Mouse (Mus musculus): ENCODE data around the gene Pafah1b3.

The Pafah1b3 gene

GRCm38 (mm10) chr7:25305956-25306613 lies 8.3 kb upstream of the Pafah1b3 start, which contains the start of gene Tmem145:
Gene Tmem145 (plus strand): TSS chr7:25306106.
- DNase-seq (ENCODE audit: low read depth) = peak; percentile 86

GRCm38 (mm10) chr7:25305481-25305880 lies 7.7 kb upstream of the Pafah1b3 start:
- DNase-seq (ENCODE audit: low read depth) = no peak

GRCm38 (mm10) chr7:25303685-25304006 lies 5.9 kb upstream of the Pafah1b3 start:
- no peak for DNase-seq (ENCODE audit: low read depth)

DNA sequence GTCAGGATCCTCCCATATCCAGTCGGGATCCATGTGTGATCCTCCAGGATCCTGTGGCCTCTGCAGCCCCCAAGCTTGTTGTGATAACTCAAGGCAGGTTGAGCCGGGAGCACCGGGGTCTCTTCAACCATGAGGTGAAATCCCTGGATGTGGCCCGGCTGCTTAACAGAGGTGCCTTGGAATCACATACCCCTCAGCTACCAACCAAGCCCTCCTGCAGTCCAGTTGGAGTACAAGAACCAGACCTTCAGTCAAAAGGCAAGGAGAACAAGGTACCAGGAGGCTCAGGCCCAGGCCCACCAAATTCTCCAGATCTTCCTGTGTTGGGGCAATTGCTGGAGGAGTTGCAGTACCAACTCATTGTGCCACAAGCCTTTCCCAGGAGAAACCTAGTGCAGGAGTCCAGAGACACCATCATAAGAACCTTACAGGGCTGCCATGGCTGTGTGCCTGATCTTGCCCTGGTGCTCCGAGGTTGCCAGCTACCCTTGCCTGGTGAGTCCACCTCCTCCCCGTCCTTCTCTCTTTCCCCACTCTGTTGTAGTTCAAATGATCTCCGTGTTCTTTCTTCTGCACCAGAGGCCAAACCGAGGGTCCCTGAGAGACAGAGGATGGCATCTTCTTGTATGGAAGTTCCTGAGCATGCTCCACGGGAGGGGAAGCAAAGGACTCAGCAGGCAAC lies 5.4 kb upstream of the Pafah1b3 start:
- no peak for DNase-seq (ENCODE audit: low read depth)

- peak; percentile 41 for DNase-seq (ENCODE audit: low read depth)
These were observed 3.3 kb upstream of the Pafah1b3 start, which contains the start of gene Prr19 for GRCm38 (mm10) chr7:25301063-25301462. Gene Prr19 (plus strand): TSS chr7:25301411.

DNA sequence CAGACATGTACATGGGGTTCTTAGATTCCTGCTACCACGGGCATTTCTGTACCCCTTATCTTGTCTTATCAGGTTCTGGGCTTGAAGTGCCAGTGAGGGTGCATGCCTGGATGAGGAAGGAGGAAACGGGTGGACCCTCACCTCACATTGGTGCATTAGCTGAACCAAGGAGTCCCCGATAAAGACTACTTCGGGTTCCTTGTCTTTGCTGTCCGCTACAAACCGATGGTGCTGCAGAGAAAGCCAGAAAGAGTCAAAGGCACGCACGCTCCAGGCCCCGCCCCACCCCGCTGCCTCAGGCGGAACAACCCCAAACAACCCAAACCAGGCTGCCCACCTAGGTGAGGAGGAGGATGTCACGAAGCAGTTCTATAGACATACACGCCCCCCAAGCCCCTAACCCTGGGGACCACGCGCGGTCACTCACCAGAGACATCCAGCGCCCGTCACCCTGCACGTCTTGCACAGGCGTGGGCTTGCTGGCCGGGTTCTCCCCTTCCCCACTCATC lies 787 bp downstream of the Pafah1b3 start:
- DNase-seq (ENCODE audit: low read depth) = peak; percentile 67

GRCm38 (mm10) chr7:25294960-25295722 lies 2.6 kb downstream of the Pafah1b3 start:
- DNase-seq (ENCODE audit: low read depth) = no peak

GRCm38 (mm10) chr7:25294495-25294894 lies 3.3 kb downstream of the Pafah1b3 start:
- DNase-seq (ENCODE audit: low read depth) = no peak

DNA sequence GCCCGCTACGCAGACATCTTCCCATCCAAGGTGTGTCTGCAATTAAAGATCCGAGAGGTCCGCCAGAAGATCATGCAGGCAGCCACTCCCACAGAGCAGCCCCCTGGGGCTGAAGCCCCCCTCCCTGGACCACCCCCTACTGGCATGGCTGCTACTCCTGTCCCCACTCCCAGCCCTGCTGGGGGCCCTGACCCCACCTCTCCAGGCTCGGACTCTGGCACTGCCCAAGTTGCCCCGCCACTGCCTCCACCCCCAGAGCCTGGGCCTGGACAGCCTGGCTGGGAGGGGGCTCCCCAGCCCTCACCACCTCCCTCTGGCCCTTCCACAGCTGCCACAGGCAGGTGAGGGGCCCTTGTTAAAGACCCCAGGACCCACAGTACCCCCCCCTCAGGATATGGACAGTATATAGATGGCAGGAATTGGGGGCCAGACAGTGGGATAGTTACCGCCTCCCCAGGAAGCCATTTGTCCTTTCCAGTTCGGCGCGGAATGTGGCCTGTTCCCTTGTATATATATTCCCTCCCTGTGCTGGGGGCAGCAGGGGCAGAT lies 4.5 kb downstream of the Pafah1b3 start:
- DNase-seq (ENCODE audit: low read depth) = no peak

DNA sequence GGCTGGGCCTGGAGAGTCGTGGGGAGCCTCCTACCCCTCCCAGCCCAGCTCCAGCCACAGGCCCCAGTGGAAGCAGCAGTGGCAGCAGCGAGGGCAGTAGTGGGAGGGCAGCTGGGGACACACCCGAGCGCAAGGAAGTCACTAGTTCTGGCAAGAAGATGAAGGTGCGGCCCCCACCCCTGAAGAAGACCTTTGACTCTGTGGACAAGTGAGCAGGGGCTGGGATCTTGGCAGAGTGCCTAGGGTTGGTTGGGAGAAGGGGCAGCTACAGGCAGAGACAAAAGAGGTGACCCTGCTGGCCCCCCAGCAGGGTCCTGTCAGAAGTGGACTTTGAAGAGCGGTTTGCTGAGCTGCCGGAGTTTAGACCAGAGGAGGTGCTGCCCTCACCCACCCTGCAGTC lies 5.7 kb downstream of the Pafah1b3 start:
- no peak for DNase-seq (ENCODE audit: low read depth)

- DNase-seq (ENCODE audit: low read depth) = peak; percentile 69
These were observed 6.9 kb downstream of the Pafah1b3 start for GRCm38 (mm10) chr7:25290911-25291310.

DNA sequence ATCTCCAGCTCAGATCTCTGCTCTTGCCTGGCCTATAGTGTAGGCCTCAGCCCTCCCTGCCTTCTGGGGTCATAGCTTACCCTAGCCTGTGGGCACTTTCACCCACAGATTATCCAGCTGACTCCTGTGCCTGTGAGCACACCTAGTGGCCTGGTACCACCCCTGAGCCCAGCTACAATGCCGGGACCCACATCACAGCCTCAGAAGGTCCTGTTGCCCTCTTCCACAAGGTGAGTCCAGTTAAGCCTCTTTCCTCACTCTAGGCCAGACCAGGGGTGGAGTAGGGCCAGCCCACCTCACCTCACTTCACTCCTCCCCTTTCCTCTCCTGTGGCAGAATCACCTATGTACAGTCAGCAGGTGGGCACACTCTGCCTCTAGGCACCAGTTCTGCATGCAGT lies 7.3 kb downstream of the Pafah1b3 start:
- DNase-seq (ENCODE audit: low read depth) = no peak

DNA sequence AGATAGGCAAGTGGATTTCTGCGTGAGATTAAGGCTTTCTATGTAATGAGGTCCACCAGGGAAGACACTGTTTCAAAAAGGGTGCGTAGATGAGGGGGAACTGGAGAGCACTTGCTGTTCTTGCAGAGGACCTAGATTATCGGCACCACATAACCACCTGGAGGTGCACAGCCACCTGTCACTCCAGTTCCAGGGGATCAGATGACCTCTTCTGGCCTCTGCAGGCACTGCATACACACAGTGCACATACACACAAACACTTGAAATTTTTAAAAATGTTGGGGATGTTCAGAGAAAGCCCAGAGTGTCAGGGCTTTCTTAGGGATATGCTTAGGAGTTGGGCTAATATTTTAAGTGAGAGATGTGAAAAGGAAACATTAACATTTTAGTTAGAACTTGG lies 7.9 kb downstream of the Pafah1b3 start:
- DNase-seq (ENCODE audit: low read depth) = no peak

GRCm38 (mm10) chr7:25288721-25289120 lies 9.1 kb downstream of the Pafah1b3 start:
- DNase-seq (ENCODE audit: low read depth) = no peak

DNA sequence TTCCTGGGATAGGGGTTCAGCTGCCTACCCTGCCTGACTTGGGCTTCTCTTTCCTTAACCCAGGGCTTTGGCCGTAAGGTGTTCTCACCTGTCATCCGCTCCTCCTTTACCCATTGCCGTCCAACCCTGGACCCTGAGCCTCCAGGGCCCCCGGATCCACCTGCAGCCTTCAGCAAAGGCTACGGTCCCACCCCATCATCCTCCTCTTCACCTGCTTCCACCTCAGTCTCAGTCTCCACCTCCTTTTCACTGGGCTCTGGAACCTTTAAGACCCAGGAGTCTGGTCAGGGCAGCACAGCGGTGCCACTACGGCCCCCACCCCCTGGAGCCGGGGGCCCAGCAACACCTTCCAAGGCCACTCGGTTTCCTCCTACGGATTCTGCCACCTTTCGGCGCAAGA lies 9.8 kb downstream of the Pafah1b3 start:
- no peak for DNase-seq (ENCODE audit: low read depth)

DNA sequence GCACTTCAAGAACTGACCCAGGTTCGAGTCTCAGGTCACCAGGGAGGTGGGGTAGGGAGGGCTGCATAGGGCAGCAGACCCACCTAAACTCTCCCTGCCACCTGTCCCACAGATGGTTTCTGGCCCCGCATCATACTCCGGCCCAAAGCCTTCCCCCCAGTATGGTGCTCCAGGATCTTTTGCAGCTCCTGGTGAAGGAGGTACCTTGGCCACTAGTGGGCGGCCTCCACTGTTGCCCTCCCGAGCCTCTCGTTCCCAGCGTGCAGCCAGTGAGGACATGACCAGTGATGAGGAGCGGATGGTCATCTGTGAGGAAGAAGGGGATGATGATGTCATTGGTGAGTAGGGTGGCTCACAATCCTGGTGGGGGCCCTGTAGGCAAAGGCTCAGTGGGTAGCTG lies 10.8 kb downstream of the Pafah1b3 start:
- peak; percentile 38 for DNase-seq (ENCODE audit: low read depth)

DNA sequence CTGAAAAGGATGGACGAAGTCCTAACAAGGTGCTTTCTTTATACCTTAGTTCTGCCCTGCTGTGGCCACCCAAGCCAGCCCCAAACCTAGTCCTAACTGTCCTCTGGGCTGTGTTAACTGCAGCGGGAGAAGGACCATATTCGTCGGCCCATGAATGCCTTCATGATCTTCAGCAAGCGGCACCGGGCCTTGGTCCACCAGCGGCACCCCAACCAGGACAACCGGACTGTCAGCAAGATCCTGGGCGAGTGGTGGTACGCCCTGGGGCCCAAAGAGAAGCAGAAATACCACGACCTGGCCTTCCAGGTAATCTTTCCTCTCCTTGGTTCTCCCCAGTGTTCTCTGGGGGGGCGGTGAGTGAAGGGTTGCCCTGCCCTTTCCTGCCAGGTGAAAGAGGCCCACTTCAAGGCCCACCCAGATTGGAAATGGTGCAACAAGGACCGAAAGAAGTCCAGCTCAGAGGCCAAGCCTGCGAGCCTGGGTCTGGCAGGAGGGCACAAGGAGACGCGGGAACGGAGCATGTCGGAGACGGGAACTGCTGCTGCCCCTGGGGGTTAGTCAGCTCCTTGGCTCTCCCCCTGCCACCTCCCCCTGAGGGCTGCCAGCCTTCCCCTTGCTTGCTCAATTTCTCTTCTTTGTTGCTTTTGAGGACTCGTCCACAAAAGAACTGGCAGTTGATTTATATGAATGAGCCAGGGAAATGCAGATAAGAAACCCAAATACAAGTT lies 12.1 kb downstream of the Pafah1b3 start:
- no peak for DNase-seq (ENCODE audit: low read depth)

- no peak for DNase-seq (ENCODE audit: low read depth)
These were observed 13.0 kb downstream of the Pafah1b3 start for GRCm38 (mm10) chr7:25284766-25285165.

DNA sequence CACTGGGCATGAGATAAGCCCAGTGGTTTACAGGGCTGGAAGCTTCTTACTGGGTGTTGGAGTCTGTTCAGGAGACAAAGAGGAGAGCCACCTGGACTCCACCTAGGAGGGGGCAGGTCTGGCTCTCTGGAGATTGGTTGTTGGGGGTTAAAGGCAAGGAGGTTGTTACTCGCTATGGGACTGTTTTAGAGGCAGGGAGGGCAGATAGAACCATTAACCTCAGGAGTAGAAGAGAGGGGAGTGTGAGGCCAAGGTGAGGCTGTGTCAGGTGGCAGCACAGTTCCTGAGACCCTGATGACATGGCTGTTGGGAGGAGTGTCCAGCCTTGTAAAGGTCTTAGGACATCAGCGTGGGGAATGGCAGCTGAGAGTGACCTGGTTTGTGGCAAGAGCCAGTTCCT lies 13.6 kb downstream of the Pafah1b3 start:
- no peak for DNase-seq (ENCODE audit: low read depth)

GRCm38 (mm10) chr7:25283637-25284036 lies 14.1 kb downstream of the Pafah1b3 start:
- DNase-seq (ENCODE audit: low read depth) = peak; percentile 58

DNA sequence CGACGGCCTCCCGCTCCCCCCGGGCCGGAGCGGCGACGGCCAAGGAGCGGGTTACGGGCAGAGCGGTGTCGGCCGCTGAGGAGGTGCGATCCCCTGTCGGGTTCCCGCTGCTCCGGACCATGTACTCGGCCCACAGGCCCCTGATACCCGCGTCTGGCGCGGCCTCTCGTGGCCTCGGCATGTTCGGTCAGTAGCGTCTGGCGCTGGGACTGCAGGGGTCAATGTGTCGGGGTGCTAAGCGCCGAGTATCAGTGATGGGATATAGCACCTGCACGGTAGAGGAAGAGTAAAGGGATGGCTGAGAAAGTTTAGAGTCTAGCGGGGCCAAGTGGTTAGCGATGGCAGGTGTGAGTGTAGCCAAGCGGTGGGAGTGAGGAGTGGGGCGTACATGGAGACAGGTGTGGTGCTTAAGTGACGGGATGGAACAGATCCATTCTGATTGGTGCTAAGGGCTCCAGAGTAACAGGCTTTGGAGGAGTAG lies 15.0 kb downstream of the Pafah1b3 start:
- no peak for DNase-seq (ENCODE audit: low read depth)

All from NIH3T3 (cell line).